Mouse (Mus musculus) stomach, embryonic 15.5 days (tissue): ENCODE results near the gene Slc5a5. TPM values are rescaled to one million over a fixed set of nuclear protein-coding genes. Genes with fewer than 3 reads are reported as not detected.

Experiments
- ATAC-seq: fragments of 200-750 bp; cut with Nextera tagmentation; 2 replicates; pipeline ENCODE4 v1.8.0; 2017; ENCODE audit warnings: low read depth, moderate number of reproducible peaks, moderate TSS enrichment; ENCODE audit not compliant: insufficient read depth, low FRiP score
- H3K27ac ChIP-seq: fragments of 300-500 bp; sonication (generic); 2 replicates; pipeline ENCODE4 v1.5.1; 2015; ENCODE audit warnings: mild to moderate bottlenecking, inconsistent platforms
- H3K27me3 ChIP-seq: fragments of 300-500 bp; sonication (generic); replicated peaks from 2 replicates; pipeline ENCODE4 v1.6.1; 2015; ENCODE audit warnings: inconsistent platforms
- H3K36me3 ChIP-seq: fragments of 300-500 bp; sonication (generic); 2 replicates; pipeline ENCODE4 v1.6.1; 2015; ENCODE audit warnings: inconsistent platforms
- H3K4me1 ChIP-seq: fragments of 300-500 bp; sonication (generic); 2 replicates; pipeline ENCODE4 v1.6.1; 2015; ENCODE audit warnings: inconsistent platforms
- H3K4me2 ChIP-seq: fragments of 300-500 bp; sonication (generic); 2 replicates; pipeline ENCODE4 v1.6.1; 2015; ENCODE audit warnings: mild to moderate bottlenecking, inconsistent platforms
- H3K4me3 ChIP-seq: fragments of 300-500 bp; sonication (generic); replicated peaks from 2 replicates; pipeline ENCODE4 v1.5.1; 2015; ENCODE audit warnings: inconsistent platforms
- H3K9ac ChIP-seq: fragments of 300-500 bp; sonication (generic); 2 replicates; pipeline ENCODE4 v1.6.1; 2015; ENCODE audit warnings: inconsistent platforms
- H3K9me3 ChIP-seq: fragments of 300-500 bp; sonication (generic); 2 replicates; pipeline ENCODE4 v1.6.1; 2016; ENCODE audit warnings: inconsistent platforms
- WGBS: fragments of 180-500 bp; shearing (Covaris S2); methylation state at CpG from one replicate; pipeline ENCODE4 v1.1.7; 2015; 5-methylcytosine and 5-hydroxymethylcytosine counted together
- polyA plus RNA-seq: library from polyadenylated mRNA; unstranded; fragments of >200 nt; fragmentation: Nextera tagmentation; extraction: Ambion mirVana; gene quantifications from 2 replicates; pipeline ENCODE4 v1.2.1, GENCODE M21; 2015

Gene Slc5a5
- polyA plus RNA-seq, 1 experiment from 2014 or later = 4.1 TPM

GRCm38 (mm10) chr8:70873364-70873985 lies 19.1 kb downstream of the Slc5a5 start, which contains the start of gene Ccdc124:
TSS of gene Ccdc124 (minus strand) at chr8:70873935.
- Histone ChIP-seq H3K9me3 (no peaks in the 10 kb centered on the region), H3K27me3 (no peaks in the 10 kb centered on the region), H3K4me3 (peak within 1 kb of the TSS; percentile 95), H3K27ac (peak within 1 kb of the TSS; percentile 78), H3K9ac (peak within 1 kb of the TSS; percentile 74), H3K36me3 (no peaks in the 10 kb centered on the region), H3K4me1 (peaks cover 19% of the 10 kb centered on the region), H3K4me2 (peak within 1 kb of the TSS; percentile 89)
- WGBS = 1% methylated on average over 46 of the region's 46 CpGs
- peak; percentile 86 for ATAC-seq

- Histone ChIP-seq H3K36me3 (peaks cover 3% of the 10 kb centered on the region; the same call in 1 of the 2 replicates), H3K9ac (peak overlapping the region; percentile 74), H3K27ac (peak overlapping the region; percentile 78), H3K4me2 (peak overlapping the region; percentile 89), H3K4me1 (peaks cover 24% of the 10 kb centered on the region), H3K27me3 (no peaks in the 10 kb centered on the region), H3K9me3 (no peaks in the 10 kb centered on the region), H3K4me3 (peak overlapping the region; percentile 95)
- no peak; the same call in 1 of the 2 replicates for ATAC-seq
- WGBS = 4% methylated on average over 31 of the region's 31 CpGs
These were observed 19.8 kb downstream of the Slc5a5 start for GRCm38 (mm10) chr8:70872643-70873363.

GRCm38 (mm10) chr8:70871195-70871807 lies 21.3 kb downstream of the Slc5a5 start:
- H3K27me3 ChIP-seq = no peaks in the 10 kb centered on the region
- H3K4me2 ChIP-seq = no peak overlapping the region
- no peak for ATAC-seq
- H3K36me3 ChIP-seq = peaks cover 3% of the 10 kb centered on the region; the same call in 1 of the 2 replicates
- no peak overlapping the region for H3K4me3 ChIP-seq
- H3K27ac ChIP-seq = no peak overlapping the region
- no peaks in the 10 kb centered on the region for H3K9me3 ChIP-seq
- H3K9ac ChIP-seq = no peak overlapping the region; the same call in 1 of the 2 replicates
- peaks cover 26% of the 10 kb centered on the region for H3K4me1 ChIP-seq
- WGBS = 84% methylated on average over 5 of the region's 5 CpGs

GRCm38 (mm10) chr8:70869601-70870041 lies 22.9 kb downstream of the Slc5a5 start:
- no peak overlapping the region for H3K27ac ChIP-seq
- H3K36me3 ChIP-seq = peaks cover 3% of the 10 kb centered on the region; the same call in 1 of the 2 replicates
- 45% methylated on average over 16 of the region's 16 CpGs for WGBS
- H3K4me1 ChIP-seq = peaks cover 34% of the 10 kb centered on the region
- no peaks in the 10 kb centered on the region for H3K9me3 ChIP-seq
- no peak overlapping the region for H3K4me3 ChIP-seq
- no peaks in the 10 kb centered on the region for H3K27me3 ChIP-seq
- ATAC-seq = no peak
- H3K9ac ChIP-seq = no peak overlapping the region
- H3K4me2 ChIP-seq = no peak overlapping the region

- H3K27ac ChIP-seq = peak overlapping the region; percentile 3; the same call in 1 of the 2 replicates
- H3K4me2 ChIP-seq = peak overlapping the region; percentile 42; the same call in 1 of the 2 replicates
- H3K9ac ChIP-seq = no peak overlapping the region
These were observed 23.4 kb downstream of the Slc5a5 start for GRCm38 (mm10) chr8:70869199-70869571.

GRCm38 (mm10) chr8:70868559-70869198 lies 23.9 kb downstream of the Slc5a5 start:
- H3K36me3 ChIP-seq = peaks cover 3% of the 10 kb centered on the region; the same call in 1 of the 2 replicates
- peak overlapping the region; percentile 3; the same call in 1 of the 2 replicates for H3K27ac ChIP-seq
- H3K27me3 ChIP-seq = peaks cover 9% of the 10 kb centered on the region; the same call in 1 of the 2 replicates
- peaks cover 44% of the 10 kb centered on the region for H3K4me1 ChIP-seq
- no peak overlapping the region for H3K9ac ChIP-seq
- ATAC-seq = no peak
- H3K4me3 ChIP-seq = 0 out of 2 replicates have a peak overlapping the region, but pooled peaks have one; percentile 1
- 20% methylated on average over 40 of the region's 40 CpGs for WGBS
- H3K9me3 ChIP-seq = no peaks in the 10 kb centered on the region
- peak overlapping the region; percentile 42 for H3K4me2 ChIP-seq

More at GRCm38 (mm10) chr8:70869199-70869571, 23.4 kb downstream of the Slc5a5 start:
- H3K4me1 ChIP-seq = peaks cover 39% of the 10 kb centered on the region
- peaks cover 3% of the 10 kb centered on the region; the same call in 1 of the 2 replicates for H3K36me3 ChIP-seq
- no peak for ATAC-seq
- H3K4me3 ChIP-seq = no peak overlapping the region
- peaks cover 4% of the 10 kb centered on the region; the same call in 1 of the 2 replicates for H3K27me3 ChIP-seq
- WGBS = 33% methylated on average over 5 of the region's 5 CpGs
- no peaks in the 10 kb centered on the region for H3K9me3 ChIP-seq

GRCm38 (mm10) chr8:70866566-70866965 lies 26.0 kb downstream of the Slc5a5 start:
- peaks cover 49% of the 10 kb centered on the region for H3K4me1 ChIP-seq

GRCm38 (mm10) chr8:70866001-70866520 lies 26.5 kb downstream of the Slc5a5 start:
- Histone ChIP-seq H3K4me1 (peaks cover 47% of the 10 kb centered on the region), H3K27ac (peak overlapping the region; percentile 78), H3K36me3 (peaks cover 3% of the 10 kb centered on the region; the same call in 1 of the 2 replicates), H3K4me2 (peak overlapping the region; percentile 84), H3K9me3 (no peaks in the 10 kb centered on the region), H3K4me3 (peak overlapping the region; percentile 60), H3K9ac (no peak overlapping the region), H3K27me3 (peaks cover 34% of the 10 kb centered on the region)
- 6% methylated on average over 12 of the region's 12 CpGs for WGBS
- ATAC-seq = 0 out of 2 replicates have a peak, but pooled peaks have one; percentile 2

More at GRCm38 (mm10) chr8:70866566-70866965, 26.0 kb downstream of the Slc5a5 start:
- WGBS = 80% methylated on average over 7 of the region's 7 CpGs
- Histone ChIP-seq H3K9me3 (no peaks in the 10 kb centered on the region), H3K4me2 (peak overlapping the region; percentile 84; the same call in 1 of the 2 replicates), H3K27ac (no peak overlapping the region; the same call in 1 of the 2 replicates), H3K4me3 (no peak overlapping the region), H3K9ac (no peak overlapping the region), H3K27me3 (peaks cover 30% of the 10 kb centered on the region), H3K36me3 (peaks cover 3% of the 10 kb centered on the region; the same call in 1 of the 2 replicates)
- ATAC-seq = no peak

- H3K4me1 ChIP-seq = peaks cover 47% of the 10 kb centered on the region
These were observed 27.1 kb downstream of the Slc5a5 start for GRCm38 (mm10) chr8:70865350-70866000.

GRCm38 (mm10) chr8:70864712-70865221 lies 27.8 kb downstream of the Slc5a5 start:
- Histone ChIP-seq H3K4me3 (peak overlapping the region; percentile 60), H3K36me3 (peaks cover 3% of the 10 kb centered on the region; the same call in 1 of the 2 replicates), H3K9ac (no peak overlapping the region), H3K9me3 (no peaks in the 10 kb centered on the region), H3K27me3 (peaks cover 34% of the 10 kb centered on the region), H3K4me2 (peak overlapping the region; percentile 84), H3K4me1 (peaks cover 47% of the 10 kb centered on the region), H3K27ac (peak overlapping the region; percentile 79)
- WGBS = 5% methylated on average over 24 of the region's 24 CpGs
- ATAC-seq = no peak

More at GRCm38 (mm10) chr8:70865350-70866000, 27.1 kb downstream of the Slc5a5 start:
- Histone ChIP-seq H3K4me2 (peak overlapping the region; percentile 84), H3K27me3 (peaks cover 34% of the 10 kb centered on the region), H3K27ac (peak overlapping the region; percentile 79), H3K4me3 (peak overlapping the region; percentile 60), H3K36me3 (peaks cover 3% of the 10 kb centered on the region; the same call in 1 of the 2 replicates), H3K9ac (peak overlapping the region; percentile 38), H3K9me3 (no peaks in the 10 kb centered on the region)
- ATAC-seq = peak; percentile 88
- WGBS = 0% methylated on average over 46 of the region's 46 CpGs
